Mouse (Mus musculus): Measurements from ENCODE around the gene Fbxo44. TPM values are rescaled to one million over a fixed set of nuclear protein-coding genes. Genes with fewer than 3 reads are reported as not detected.
A peak's percentile ranks its signal among the peaks of the same experiment; 100 is the strongest.

The Fbxo44 gene
- polyA plus RNA-seq, 1 experiment from 2014 or later, result 82.5 TPM

DNA sequence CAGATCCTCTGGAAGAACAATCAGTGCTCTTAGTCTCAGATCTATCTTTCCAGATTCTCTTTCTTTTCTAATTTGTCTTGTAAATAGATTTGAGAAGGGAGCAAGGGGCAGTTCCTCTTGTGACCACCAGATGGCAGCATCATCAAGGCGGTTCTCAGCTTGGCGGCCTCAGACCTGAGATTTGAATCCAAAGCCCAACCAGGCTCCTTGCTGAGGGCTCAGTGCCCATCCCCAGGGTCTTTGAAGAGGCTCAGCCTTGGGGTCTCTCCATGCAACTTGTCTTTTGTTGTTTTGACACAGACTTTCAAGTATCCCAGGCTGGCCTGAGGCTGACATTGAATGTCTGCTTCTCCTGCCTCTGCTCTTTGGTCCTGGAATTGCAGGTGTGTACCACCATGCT is 10.6 kb upstream of the Fbxo44 start:
- peaks cover 4% of the 10 kb centered on the region; the same call in 1 of the 2 replicates for H3K4me1 ChIP-seq (replicated peaks; ENCODE audit: control insufficient read depth, insufficient read depth, low read length)
- peaks cover 48% of the 10 kb centered on the region for H3K27me3 ChIP-seq (ENCODE audit: control insufficient read depth, insufficient read depth, low read length)
- H3K4me2 ChIP-seq (replicated peaks; ENCODE audit: low read depth, low read length), result no peak overlapping the region
- H3K36me3 ChIP-seq (ENCODE audit: control insufficient read depth, insufficient read depth, low read length), result no peaks in the 10 kb centered on the region
- H3K27ac ChIP-seq (ENCODE audit: low read depth, low read length), result no peak overlapping the region
- DNase-seq (ENCODE audit: low spot score) (peak; percentile 82), ATAC-seq (ENCODE audit: low FRiP score) (no peak)
- H3K9ac ChIP-seq (ENCODE audit: low read depth, low read length), result no peak overlapping the region
- no peak overlapping the region for H3K4me3 ChIP-seq (ENCODE audit: low read depth, low read length)
- WGBS, result 2% methylated on average over 2 of the region's 2 CpGs
- no peaks in the 10 kb centered on the region for H3K9me3 ChIP-seq (ENCODE audit: control insufficient read depth, low read length)

DNA sequence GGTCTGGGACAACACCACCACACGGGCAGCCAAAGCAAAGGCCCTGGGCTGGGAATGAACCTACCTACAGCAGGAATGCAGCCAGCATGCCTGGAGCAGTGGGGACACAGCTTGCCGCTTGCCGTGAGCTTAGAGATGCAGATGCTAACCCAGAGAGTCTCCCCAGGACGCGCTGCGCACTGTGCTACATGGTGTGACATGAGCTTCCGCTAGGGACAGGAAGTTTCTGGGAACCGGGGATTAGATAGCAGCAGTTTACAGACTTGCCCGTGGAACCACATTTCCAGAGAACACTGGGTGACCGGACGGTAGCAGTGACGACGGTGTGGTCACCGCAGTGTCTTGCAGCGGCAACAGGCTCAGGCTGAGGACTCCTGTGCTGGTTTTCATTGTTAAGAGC is 9.3 kb upstream of the Fbxo44 start:
- H3K27me3 ChIP-seq (ENCODE audit: control insufficient read depth, insufficient read depth, low read length), result peaks cover 52% of the 10 kb centered on the region
- H3K4me1 ChIP-seq (replicated peaks; ENCODE audit: control insufficient read depth, insufficient read depth, low read length), result peaks cover 4% of the 10 kb centered on the region
- H3K4me2 ChIP-seq (replicated peaks; ENCODE audit: low read depth, low read length), result no peak overlapping the region
- 26% methylated on average over 15 of the region's 15 CpGs for WGBS
- no peaks in the 10 kb centered on the region for H3K9me3 ChIP-seq (ENCODE audit: control insufficient read depth, low read length)
- no peak overlapping the region for H3K4me3 ChIP-seq (ENCODE audit: low read depth, low read length)
- peak; percentile 19 for DNase-seq (ENCODE audit: low spot score)
- H3K9ac ChIP-seq (ENCODE audit: low read depth, low read length), result no peak overlapping the region
- H3K36me3 ChIP-seq (ENCODE audit: control insufficient read depth, insufficient read depth, low read length), result no peaks in the 10 kb centered on the region
- H3K27ac ChIP-seq (ENCODE audit: low read depth, low read length), result no peak overlapping the region
- no peak for ATAC-seq (ENCODE audit: low FRiP score)

DNA sequence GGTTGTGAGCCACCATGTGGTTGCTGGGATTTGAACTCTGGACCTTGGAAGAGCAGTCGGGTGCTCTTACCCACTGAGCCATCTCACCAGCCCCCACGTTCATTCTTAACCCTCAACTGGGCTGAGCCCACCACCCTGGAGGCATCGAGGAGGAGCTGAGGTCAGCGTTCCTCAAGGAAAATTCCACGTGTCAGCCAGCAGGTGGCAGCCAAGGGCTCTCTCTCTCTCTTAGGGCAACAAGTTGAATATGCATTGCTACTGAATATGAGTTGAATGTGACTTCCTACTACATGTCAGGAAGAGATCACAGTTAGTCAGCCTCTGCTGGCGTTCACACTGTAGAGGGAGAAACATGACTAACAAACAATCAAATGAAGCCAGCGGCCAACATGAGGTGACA is 8.0 kb upstream of the Fbxo44 start:
- 25% methylated on average over 7 of the region's 7 CpGs for WGBS
- ATAC-seq (ENCODE audit: low FRiP score) (no peak), DNase-seq (ENCODE audit: low spot score) (peak; percentile 80)
- peaks cover 9% of the 10 kb centered on the region; the same call in 1 of the 2 replicates for H3K4me1 ChIP-seq (replicated peaks; ENCODE audit: control insufficient read depth, insufficient read depth, low read length)
- peaks cover 52% of the 10 kb centered on the region for H3K27me3 ChIP-seq (ENCODE audit: control insufficient read depth, insufficient read depth, low read length)
- H3K4me3 ChIP-seq (ENCODE audit: low read depth, low read length), result no peak overlapping the region
- H3K9ac ChIP-seq (ENCODE audit: low read depth, low read length), result no peak overlapping the region
- no peaks in the 10 kb centered on the region for H3K36me3 ChIP-seq (ENCODE audit: control insufficient read depth, insufficient read depth, low read length)
- no peaks in the 10 kb centered on the region for H3K9me3 ChIP-seq (ENCODE audit: control insufficient read depth, low read length)
- H3K27ac ChIP-seq (ENCODE audit: low read depth, low read length), result no peak overlapping the region
- no peak overlapping the region for H3K4me2 ChIP-seq (replicated peaks; ENCODE audit: low read depth, low read length)

DNA sequence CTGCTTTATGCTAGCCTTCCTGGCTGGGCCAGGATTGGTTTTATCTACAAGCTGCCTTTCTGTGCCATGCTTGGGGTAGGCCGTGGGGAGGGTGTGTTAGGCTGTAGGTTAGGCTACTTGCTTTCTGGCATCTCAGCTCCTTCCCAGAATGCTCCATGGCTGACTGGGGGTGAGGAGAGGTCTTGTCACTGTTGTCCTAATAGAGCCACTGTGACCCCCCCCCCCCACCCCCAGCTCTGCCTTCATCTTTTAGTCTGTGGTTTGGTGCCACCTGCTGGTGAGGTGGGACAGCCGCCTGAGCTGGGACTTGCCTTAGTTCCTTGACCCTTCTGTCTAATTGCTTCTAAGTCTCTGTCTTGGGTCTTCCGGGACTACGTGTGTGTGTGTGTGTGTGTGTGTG is 6.7 kb upstream of the Fbxo44 start:
- peak; percentile 32; the same call in 1 of the 2 replicates for ATAC-seq (ENCODE audit: low FRiP score)
- H3K36me3 ChIP-seq (ENCODE audit: control insufficient read depth, insufficient read depth, low read length), result no peaks in the 10 kb centered on the region
- H3K4me1 ChIP-seq (replicated peaks; ENCODE audit: control insufficient read depth, insufficient read depth, low read length), result peaks cover 9% of the 10 kb centered on the region; the same call in 1 of the 2 replicates
- H3K4me2 ChIP-seq (replicated peaks; ENCODE audit: low read depth, low read length), result peak overlapping the region; percentile 14; the same call in 1 of the 2 replicates
- H3K27ac ChIP-seq (ENCODE audit: low read depth, low read length), result no peak overlapping the region
- H3K27me3 ChIP-seq (ENCODE audit: control insufficient read depth, insufficient read depth, low read length), result peaks cover 48% of the 10 kb centered on the region
- DNase-seq (ENCODE audit: low spot score), result peak; percentile 79
- no peaks in the 10 kb centered on the region for H3K9me3 ChIP-seq (ENCODE audit: control insufficient read depth, low read length)
- H3K9ac ChIP-seq (ENCODE audit: low read depth, low read length), result no peak overlapping the region
- no peak overlapping the region for H3K4me3 ChIP-seq (ENCODE audit: low read depth, low read length)
- WGBS, result 6% methylated on average over 3 of the region's 4 CpGs

DNA sequence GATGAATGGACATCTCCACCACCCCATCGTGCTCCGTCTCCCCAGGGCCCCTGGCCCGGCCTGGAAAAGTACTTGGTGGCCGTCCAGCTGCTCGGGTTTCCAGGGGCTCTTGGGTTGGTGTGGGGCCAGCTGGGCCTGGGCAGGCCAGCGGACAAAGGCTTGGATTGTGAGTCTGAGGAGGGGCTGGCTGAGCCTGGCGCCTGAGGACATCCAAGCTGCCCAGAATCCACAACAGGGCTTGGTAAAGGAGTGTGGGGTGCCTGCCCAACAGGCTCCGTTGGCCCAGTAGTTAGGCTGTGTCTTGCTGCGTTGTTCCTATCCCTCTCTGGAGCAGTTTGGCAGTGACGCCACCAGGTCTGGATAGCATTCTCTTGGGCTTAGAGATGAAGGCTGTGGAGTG is 6.1 kb upstream of the Fbxo44 start:
- peaks cover 9% of the 10 kb centered on the region; the same call in 1 of the 2 replicates for H3K4me1 ChIP-seq (replicated peaks; ENCODE audit: control insufficient read depth, insufficient read depth, low read length)
- H3K36me3 ChIP-seq (ENCODE audit: control insufficient read depth, insufficient read depth, low read length), result no peaks in the 10 kb centered on the region
- H3K9me3 ChIP-seq (ENCODE audit: control insufficient read depth, low read length), result no peaks in the 10 kb centered on the region
- H3K27ac ChIP-seq (ENCODE audit: low read depth, low read length), result no peak overlapping the region
- ATAC-seq (ENCODE audit: low FRiP score) (peak; percentile 10; the same call in 1 of the 2 replicates), DNase-seq (ENCODE audit: low spot score) (peak; percentile 53)
- peak overlapping the region; percentile 14; the same call in 1 of the 2 replicates for H3K4me2 ChIP-seq (replicated peaks; ENCODE audit: low read depth, low read length)
- 5% methylated on average over 10 of the region's 10 CpGs for WGBS
- peaks cover 52% of the 10 kb centered on the region for H3K27me3 ChIP-seq (ENCODE audit: control insufficient read depth, insufficient read depth, low read length)
- no peak overlapping the region for H3K4me3 ChIP-seq (ENCODE audit: low read depth, low read length)
- H3K9ac ChIP-seq (ENCODE audit: low read depth, low read length), result no peak overlapping the region

DNA sequence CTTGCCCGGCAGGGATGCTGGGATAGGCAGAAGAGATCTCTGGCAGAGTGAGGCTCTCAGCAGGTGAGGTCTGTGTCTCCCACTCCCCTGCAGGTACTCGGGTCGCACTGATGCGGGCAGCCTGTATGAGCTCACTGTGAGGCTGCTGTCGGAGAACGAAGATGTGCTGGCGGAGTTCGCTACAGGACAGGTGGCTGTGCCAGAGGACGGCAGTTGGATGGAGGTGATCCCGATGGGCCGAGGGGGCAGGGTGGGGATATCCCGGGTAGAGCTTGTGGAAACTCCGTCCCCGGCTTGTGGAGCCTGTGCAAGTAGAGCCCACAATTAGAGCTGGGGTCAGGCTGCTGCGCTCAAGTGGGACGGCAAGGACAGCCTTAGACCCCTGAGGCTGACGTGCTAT is 5.3 kb upstream of the Fbxo44 start:
- H3K4me3 ChIP-seq (ENCODE audit: low read depth, low read length), result 0 out of 2 replicates have a peak overlapping the region, but pooled peaks have one; percentile 13
- DNase-seq (ENCODE audit: low spot score), result no peak

DNA sequence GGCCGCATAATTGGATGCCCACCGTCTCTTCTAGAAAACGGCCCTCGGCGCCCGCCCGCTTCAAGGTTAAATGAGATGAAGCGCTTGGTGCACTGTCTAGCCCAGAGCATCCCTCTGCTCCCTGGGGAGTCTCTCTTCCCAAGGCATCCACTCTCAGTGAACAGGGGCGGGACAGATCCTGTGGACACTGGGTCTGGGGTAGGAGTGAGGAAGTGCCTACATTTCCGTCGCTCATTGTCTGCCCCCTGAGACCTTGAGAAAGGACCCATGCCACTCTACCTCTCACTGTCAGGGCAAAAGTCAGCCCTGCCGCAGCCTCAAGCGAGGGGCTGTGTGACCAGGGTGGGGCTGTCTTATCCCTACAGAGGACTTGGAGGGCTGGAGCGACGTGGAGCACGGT is 4.2 kb upstream of the Fbxo44 start:
- Histone ChIP-seq H3K27ac (ENCODE audit: low read depth, low read length) (no peak overlapping the region), H3K27me3 (ENCODE audit: control insufficient read depth, insufficient read depth, low read length) (peaks cover 60% of the 10 kb centered on the region), H3K4me2 (replicated peaks; ENCODE audit: low read depth, low read length) (peak overlapping the region; percentile 52), H3K36me3 (ENCODE audit: control insufficient read depth, insufficient read depth, low read length) (no peaks in the 10 kb centered on the region), H3K9me3 (ENCODE audit: control insufficient read depth, low read length) (no peaks in the 10 kb centered on the region), H3K4me3 (ENCODE audit: low read depth, low read length) (peak overlapping the region; percentile 27; the same call in 1 of the 2 replicates), H3K9ac (ENCODE audit: low read depth, low read length) (no peak overlapping the region), H3K4me1 (replicated peaks; ENCODE audit: control insufficient read depth, insufficient read depth, low read length) (peaks cover 12% of the 10 kb centered on the region; the same call in 1 of the 2 replicates)
- WGBS, result under 1% methylated on average over 16 of the region's 16 CpGs
- DNase-seq (ENCODE audit: low spot score), result no peak
- ATAC-seq (ENCODE audit: low FRiP score), result no peak

More for the DNA sequence above, 5.3 kb upstream of the Fbxo44 start:
- Histone ChIP-seq H3K36me3 (ENCODE audit: control insufficient read depth, insufficient read depth, low read length) (no peaks in the 10 kb centered on the region), H3K4me1 (replicated peaks; ENCODE audit: control insufficient read depth, insufficient read depth, low read length) (peaks cover 12% of the 10 kb centered on the region; the same call in 1 of the 2 replicates), H3K9ac (ENCODE audit: low read depth, low read length) (no peak overlapping the region), H3K4me2 (replicated peaks; ENCODE audit: low read depth, low read length) (no peak overlapping the region), H3K27ac (ENCODE audit: low read depth, low read length) (no peak overlapping the region), H3K27me3 (ENCODE audit: control insufficient read depth, insufficient read depth, low read length) (peaks cover 61% of the 10 kb centered on the region), H3K9me3 (ENCODE audit: control insufficient read depth, low read length) (no peaks in the 10 kb centered on the region)
- ATAC-seq (ENCODE audit: low FRiP score), result no peak
- 6% methylated on average over 17 of the region's 17 CpGs for WGBS

- under 1% methylated on average over 28 of the region's 29 CpGs for WGBS
- Histone ChIP-seq H3K27ac (ENCODE audit: low read depth, low read length) (no peak overlapping the region), H3K27me3 (ENCODE audit: control insufficient read depth, insufficient read depth, low read length) (peaks cover 60% of the 10 kb centered on the region), H3K36me3 (ENCODE audit: control insufficient read depth, insufficient read depth, low read length) (no peaks in the 10 kb centered on the region), H3K4me2 (replicated peaks; ENCODE audit: low read depth, low read length) (peak overlapping the region; percentile 52), H3K9me3 (ENCODE audit: control insufficient read depth, low read length) (no peaks in the 10 kb centered on the region), H3K9ac (ENCODE audit: low read depth, low read length) (0 out of 2 replicates have a peak overlapping the region, but pooled peaks have one; percentile 34), H3K4me1 (replicated peaks; ENCODE audit: control insufficient read depth, insufficient read depth, low read length) (peaks cover 12% of the 10 kb centered on the region; the same call in 1 of the 2 replicates), H3K4me3 (ENCODE audit: low read depth, low read length) (peak overlapping the region; percentile 27)
- no peak for ATAC-seq (ENCODE audit: low FRiP score)
- DNase-seq (ENCODE audit: low spot score), result peak; percentile 78
Observed at GRCm38 (mm10) chr4:148164002-148164439, 3.7 kb upstream of the Fbxo44 start.
